Mouse (Mus musculus): ENCODE measurements around the gene Srrm4. TPM values are rescaled to one million over a fixed set of nuclear protein-coding genes. Genes with fewer than 3 reads are reported as not detected.

The Srrm4 gene
- polyA plus RNA-seq, 1 experiment from 2014 or later: 0.03 TPM

DNA sequence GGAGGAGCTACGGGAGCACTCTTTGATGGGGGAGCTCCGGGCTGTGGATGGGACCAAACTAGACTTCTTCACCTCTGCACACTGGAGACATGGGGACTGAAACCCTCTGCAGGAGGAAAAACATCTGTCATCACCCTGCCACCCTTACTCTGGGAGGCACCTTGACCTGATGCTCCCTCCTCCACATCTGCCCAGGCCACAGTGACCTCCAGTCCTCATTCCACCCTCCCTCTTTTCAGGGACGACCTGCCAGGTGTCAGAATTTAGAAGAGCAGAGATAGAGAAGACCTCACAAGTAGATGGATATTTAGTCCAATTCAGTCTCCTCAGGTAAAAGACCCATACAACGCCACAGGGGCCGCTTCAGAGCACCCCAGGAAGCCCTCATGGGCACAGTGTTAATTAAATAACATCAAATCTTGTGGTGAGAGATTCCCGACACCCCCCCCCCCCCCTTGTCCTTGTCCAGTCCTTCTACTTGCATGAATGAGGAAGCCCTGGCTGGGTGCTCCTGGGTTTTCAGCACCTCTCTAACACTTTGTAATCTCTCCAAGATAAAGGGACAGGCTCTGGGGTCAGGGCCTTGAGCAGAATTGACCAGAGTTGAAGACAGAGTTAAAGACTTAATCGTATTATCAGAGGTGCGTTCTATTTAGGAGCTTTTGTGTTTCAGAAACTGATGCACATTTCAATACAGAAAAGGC lies 141.9 kb downstream of the Srrm4 start:
- no peak for ATAC-seq (ENCODE audit: low read depth)
- peaks cover 18% of the 10 kb centered on the region for H3K27me3 ChIP-seq
- no peak overlapping the region for H3K9ac ChIP-seq
- no peaks in the 10 kb centered on the region; the same call in 1 of the 2 replicates for H3K4me1 ChIP-seq (replicated peaks)
- WGBS (ENCODE audit: insufficient replicate concordance): 32% methylated on average over 8 of the region's 8 CpGs
- H3K4me2 ChIP-seq: no peak overlapping the region
- DNase-seq: no peak
- no peaks in the 10 kb centered on the region for H3K36me3 ChIP-seq
- no peaks in the 10 kb centered on the region for H3K9me3 ChIP-seq (replicated peaks)
- no peak overlapping the region for H3K27ac ChIP-seq
- no peak overlapping the region for H3K4me3 ChIP-seq (replicated peaks)

DNA sequence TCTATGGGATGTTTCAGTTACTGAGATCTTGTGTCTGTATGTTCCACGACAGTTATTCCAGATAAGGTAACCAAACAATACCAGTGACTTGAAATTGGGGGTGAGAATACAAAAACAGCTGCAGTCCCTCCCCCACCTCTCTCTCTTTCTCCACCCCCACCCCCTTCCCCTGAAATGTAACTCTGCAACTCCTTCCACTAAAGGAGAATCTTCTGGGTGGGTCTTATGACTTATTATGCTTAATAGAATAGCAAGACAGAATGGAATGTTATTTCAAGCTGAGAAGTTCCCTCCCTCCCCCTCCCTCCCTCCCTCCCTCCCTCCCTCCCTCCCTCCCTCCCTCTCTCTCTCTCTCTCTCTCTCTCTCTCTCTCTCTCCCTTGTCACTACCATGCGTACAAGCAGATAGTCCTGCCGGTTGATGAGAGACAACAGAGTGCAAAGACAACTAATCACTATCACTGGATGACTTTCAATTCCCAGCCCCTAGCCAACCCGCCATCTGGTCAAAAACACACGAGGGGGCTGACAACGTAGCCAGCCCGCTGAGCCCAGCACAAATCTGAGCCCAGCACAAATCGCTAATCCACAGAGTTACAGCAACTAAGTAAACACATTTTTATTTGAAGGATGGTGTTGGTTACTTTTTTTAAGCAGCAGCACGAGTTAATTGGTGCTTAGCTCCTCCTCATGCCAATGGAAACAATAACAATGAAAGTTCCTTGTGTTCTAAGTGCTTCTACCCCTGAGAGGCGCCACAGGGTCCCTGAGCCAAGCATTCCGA lies 143.0 kb downstream of the Srrm4 start:
- Histone ChIP-seq H3K9me3 (replicated peaks) (no peaks in the 10 kb centered on the region), H3K4me3 (replicated peaks) (no peak overlapping the region), H3K9ac (no peak overlapping the region), H3K4me1 (replicated peaks) (no peaks in the 10 kb centered on the region; the same call in 1 of the 2 replicates), H3K36me3 (no peaks in the 10 kb centered on the region), H3K27me3 (peaks cover 21% of the 10 kb centered on the region), H3K27ac (no peak overlapping the region), H3K4me2 (peak overlapping the region; percentile 26; the same call in 1 of the 2 replicates)
- no peak for DNase-seq
- ATAC-seq (ENCODE audit: low read depth): no peak
- WGBS (ENCODE audit: insufficient replicate concordance): 5% methylated on average over 10 of the region's 11 CpGs

DNA sequence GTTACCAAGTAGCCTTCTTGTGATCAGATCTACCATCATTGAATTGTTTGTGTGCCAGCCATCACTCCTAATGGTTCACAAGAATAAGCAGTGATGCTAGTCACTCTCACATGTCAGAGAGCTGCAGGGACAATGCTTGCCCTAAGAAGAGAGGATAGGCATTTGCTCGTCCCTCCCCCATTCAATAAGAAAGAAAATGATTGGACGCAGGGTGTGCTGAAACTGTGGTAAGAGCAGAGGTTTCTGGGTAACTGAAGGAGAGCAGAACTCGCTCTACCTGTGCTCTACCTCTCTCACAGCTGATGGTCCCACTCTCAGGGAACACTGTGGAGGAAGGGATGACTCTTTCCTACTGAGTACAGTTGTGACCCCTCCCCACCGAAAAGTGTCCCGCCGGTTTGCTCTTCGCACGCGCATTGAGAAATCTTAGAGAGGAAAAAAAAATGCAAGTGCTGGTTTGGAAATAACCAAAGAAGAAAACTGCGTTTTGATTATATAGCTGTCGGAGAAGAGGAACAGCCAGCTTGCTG lies 143.7 kb downstream of the Srrm4 start:
- Histone ChIP-seq H3K27ac (no peak overlapping the region), H3K9me3 (replicated peaks) (no peaks in the 10 kb centered on the region), H3K4me1 (replicated peaks) (no peaks in the 10 kb centered on the region; the same call in 1 of the 2 replicates), H3K27me3 (peaks cover 21% of the 10 kb centered on the region), H3K4me2 (peak overlapping the region; percentile 26; the same call in 1 of the 2 replicates), H3K4me3 (replicated peaks) (no peak overlapping the region), H3K9ac (no peak overlapping the region), H3K36me3 (no peaks in the 10 kb centered on the region)
- no peak for DNase-seq
- no peak for ATAC-seq (ENCODE audit: low read depth)
- 25% methylated on average over 11 of the region's 11 CpGs for WGBS (ENCODE audit: insufficient replicate concordance)

DNA sequence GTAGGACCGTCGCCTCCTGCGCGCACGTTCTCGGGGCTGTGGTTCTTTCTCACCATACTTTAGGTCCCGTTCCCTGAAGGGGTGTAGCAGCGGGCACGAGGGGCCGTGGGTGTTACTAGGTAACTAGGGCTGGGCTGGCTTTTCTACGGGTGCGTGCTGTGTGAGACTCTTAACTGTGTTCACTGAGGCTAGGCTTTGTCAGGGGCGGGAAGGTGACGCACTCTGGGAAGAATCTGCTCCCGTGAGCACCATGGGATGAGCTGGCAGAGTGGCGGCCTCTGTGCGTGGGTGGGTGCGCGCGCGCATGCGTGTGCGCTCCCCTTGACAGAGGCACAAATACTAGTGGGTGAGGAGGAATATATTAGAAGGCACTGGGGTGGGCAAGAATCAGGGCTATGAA lies 145.1 kb downstream of the Srrm4 start:
- no peak overlapping the region for H3K4me3 ChIP-seq (replicated peaks)
- no peak overlapping the region for H3K9ac ChIP-seq
- DNase-seq (no peak), ATAC-seq (ENCODE audit: low read depth) (no peak)
- no peaks in the 10 kb centered on the region for H3K9me3 ChIP-seq (replicated peaks)
- H3K4me1 ChIP-seq (replicated peaks): no peaks in the 10 kb centered on the region; the same call in 1 of the 2 replicates
- no peaks in the 10 kb centered on the region for H3K36me3 ChIP-seq
- peak overlapping the region; percentile 4 for H3K4me2 ChIP-seq
- H3K27me3 ChIP-seq: peaks cover 21% of the 10 kb centered on the region
- peak overlapping the region; percentile 67; the same call in 1 of the 2 replicates for H3K27ac ChIP-seq
- WGBS (ENCODE audit: insufficient replicate concordance): 39% methylated on average over 23 of the region's 23 CpGs

DNA sequence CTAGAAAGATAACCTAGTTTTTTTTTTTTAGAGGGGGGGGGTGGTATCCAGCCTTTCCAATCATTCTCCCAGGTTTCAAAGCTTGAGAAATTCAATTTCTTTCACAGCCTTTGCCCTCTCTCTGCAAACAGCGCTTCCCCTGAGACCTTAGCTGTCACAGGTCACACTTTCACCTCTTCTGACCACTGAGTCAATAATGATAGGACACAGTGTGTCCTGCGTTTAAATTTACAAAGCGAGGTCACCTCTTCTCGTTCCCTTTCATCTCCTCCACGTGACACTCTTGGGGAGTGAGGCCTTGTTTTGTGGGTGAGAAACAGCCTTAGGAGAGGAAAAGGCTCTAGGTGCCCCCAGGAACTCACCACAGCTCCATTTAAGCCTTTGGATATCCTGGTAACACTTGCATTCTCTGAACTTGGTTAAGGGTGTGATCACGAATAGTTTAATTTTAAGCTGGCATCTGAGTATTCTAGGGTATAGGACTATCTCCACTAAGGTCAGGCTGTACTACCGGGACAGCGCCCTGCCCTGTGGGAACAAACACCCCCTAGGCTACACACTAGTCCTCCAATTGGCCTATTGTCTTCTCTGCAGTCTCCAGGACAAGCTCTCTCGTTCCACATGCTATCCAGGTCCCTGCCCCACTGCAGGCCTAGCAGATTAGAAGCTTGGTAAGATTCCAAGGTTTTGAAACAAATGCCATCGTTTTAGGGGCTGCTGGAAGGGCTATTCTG lies 145.8 kb downstream of the Srrm4 start:
- H3K9me3 ChIP-seq (replicated peaks): no peaks in the 10 kb centered on the region
- DNase-seq: no peak
- H3K4me2 ChIP-seq: peak overlapping the region; percentile 4; the same call in 1 of the 2 replicates
- WGBS (ENCODE audit: insufficient replicate concordance): 43% methylated on average over 10 of the region's 10 CpGs
- H3K27ac ChIP-seq: peak overlapping the region; percentile 67
- no peaks in the 10 kb centered on the region; the same call in 1 of the 2 replicates for H3K4me1 ChIP-seq (replicated peaks)
- peak; percentile 70 for ATAC-seq (ENCODE audit: low read depth)
- H3K27me3 ChIP-seq: peaks cover 21% of the 10 kb centered on the region
- no peak overlapping the region for H3K9ac ChIP-seq
- H3K4me3 ChIP-seq (replicated peaks): no peak overlapping the region
- H3K36me3 ChIP-seq: no peaks in the 10 kb centered on the region

DNA sequence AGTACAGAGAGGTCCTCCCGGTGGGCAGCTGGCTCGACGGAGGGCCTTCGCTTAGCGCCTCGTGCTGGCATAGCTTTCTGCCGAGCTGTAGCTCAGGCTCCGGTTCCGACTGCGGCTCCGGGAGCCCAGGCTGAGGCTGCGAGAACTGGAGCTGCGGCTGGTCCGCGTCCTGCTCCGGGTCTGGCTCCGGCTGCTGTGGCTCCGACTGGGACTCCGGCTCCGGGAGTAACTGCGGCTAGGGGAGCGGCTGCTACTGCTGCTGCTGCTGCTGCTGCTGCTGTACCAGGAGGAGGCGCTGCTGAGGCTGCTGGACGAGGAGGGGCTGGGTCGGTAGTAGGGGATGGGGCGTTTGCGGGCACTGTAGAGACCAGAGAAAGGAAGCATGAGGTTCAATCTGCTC lies 147.1 kb downstream of the Srrm4 start:
- Histone ChIP-seq H3K4me3 (replicated peaks) (no peak overlapping the region), H3K27me3 (peaks cover 20% of the 10 kb centered on the region), H3K4me1 (replicated peaks) (no peaks in the 10 kb centered on the region; the same call in 1 of the 2 replicates), H3K27ac (no peak overlapping the region), H3K36me3 (no peaks in the 10 kb centered on the region), H3K9me3 (replicated peaks) (no peaks in the 10 kb centered on the region), H3K4me2 (no peak overlapping the region), H3K9ac (no peak overlapping the region)
- no peak for ATAC-seq (ENCODE audit: low read depth)
- DNase-seq: no peak
- 40% methylated on average over 27 of the region's 27 CpGs for WGBS (ENCODE audit: insufficient replicate concordance)

DNA sequence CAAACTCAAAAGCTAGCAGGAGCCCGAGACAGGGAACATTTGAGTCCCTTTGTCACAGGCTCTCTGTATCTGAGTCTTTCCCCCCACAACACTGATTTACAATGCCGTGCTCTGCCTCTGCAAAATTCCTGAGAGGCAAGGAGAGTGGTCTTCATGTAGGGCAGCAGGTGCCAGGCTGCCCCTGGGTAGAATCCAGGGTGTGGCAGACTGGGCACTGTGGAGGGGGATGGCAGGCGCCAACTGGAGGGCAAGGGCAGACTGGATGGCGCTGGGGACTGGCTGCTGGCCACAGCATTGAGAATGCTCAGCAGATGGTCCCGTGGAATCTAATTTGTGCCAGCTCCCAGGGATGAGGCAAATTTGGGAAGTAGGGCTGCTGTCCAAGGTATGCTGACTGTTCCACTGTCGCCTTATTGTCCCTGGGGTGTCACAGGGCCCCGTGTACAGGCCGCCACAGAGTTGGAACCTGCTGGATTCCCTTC lies 148.1 kb downstream of the Srrm4 start:
- DNase-seq (no peak), ATAC-seq (ENCODE audit: low read depth) (no peak)
- peaks cover 12% of the 10 kb centered on the region; the same call in 1 of the 2 replicates for H3K27me3 ChIP-seq
- WGBS (ENCODE audit: insufficient replicate concordance): 57% methylated on average over 8 of the region's 8 CpGs
- no peak overlapping the region for H3K4me2 ChIP-seq
- H3K9me3 ChIP-seq (replicated peaks): no peaks in the 10 kb centered on the region
- no peak overlapping the region for H3K27ac ChIP-seq
- H3K9ac ChIP-seq: no peak overlapping the region
- H3K36me3 ChIP-seq: no peaks in the 10 kb centered on the region
- H3K4me1 ChIP-seq (replicated peaks): no peaks in the 10 kb centered on the region; the same call in 1 of the 2 replicates
- no peak overlapping the region for H3K4me3 ChIP-seq (replicated peaks)

DNA sequence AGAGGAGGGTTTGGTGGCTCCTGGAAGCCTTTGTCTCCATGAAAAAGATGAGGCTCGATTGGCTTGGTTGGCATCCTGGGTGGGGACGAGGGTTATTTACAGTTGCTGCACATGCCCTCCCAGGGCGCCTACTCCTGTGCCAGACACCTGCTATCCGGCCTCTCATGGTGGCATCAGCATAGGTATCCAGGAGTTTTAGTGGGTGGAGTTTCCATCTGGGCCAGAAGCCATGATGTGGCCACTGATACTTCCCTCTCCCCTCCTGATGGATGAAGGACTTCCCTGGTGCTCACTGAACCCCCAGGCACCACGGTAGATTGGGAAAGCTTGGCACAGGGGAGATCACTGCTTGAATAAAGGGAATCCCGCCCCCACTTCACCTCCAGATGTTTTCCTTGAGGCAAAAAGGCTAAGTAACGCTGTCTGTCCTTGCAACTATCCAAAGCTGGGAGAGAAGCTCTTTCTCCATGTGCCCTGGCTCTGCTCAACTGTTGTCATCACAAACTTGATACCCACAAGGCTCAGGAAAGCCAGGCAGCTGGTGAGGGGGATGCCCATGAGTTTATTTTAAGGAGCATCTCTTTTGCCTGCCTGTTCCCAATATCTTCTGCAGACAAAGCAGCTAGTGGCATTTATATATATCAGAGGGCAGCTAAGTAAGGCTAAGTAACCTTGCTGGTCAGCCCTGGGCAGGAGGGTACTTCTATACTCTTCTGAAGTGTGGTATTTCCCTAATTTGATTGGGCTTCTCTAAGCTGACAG lies 148.7 kb downstream of the Srrm4 start:
- peaks cover 11% of the 10 kb centered on the region; the same call in 1 of the 2 replicates for H3K27me3 ChIP-seq
- no peak overlapping the region for H3K27ac ChIP-seq
- no peak for ATAC-seq (ENCODE audit: low read depth)
- H3K4me3 ChIP-seq (replicated peaks): no peak overlapping the region
- no peak overlapping the region for H3K4me2 ChIP-seq
- no peaks in the 10 kb centered on the region for H3K9me3 ChIP-seq (replicated peaks)
- no peaks in the 10 kb centered on the region for H3K36me3 ChIP-seq
- no peak for DNase-seq
- no peak overlapping the region for H3K9ac ChIP-seq
- H3K4me1 ChIP-seq (replicated peaks): no peaks in the 10 kb centered on the region; the same call in 1 of the 2 replicates
- WGBS (ENCODE audit: insufficient replicate concordance): 55% methylated on average over 7 of the region's 7 CpGs

DNA sequence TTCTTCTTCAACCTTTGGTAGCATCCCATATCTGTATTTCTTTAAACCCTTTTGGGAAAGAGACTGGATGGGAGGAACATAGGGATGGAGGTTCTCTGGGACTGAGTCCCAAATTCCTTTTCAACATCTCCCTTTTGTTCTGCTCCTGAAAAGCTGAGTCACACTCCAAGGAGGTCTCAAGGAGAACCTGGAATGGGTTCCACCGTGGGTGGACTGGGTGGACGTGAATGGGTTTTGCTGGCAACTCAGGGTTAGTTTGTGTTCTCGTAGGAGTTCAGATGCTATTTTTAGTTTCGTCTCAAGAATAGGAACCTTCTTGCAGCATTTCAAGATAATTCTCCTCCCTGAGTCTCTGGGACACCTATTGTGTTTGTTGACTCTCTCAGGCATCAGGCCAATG lies 151.4 kb downstream of the Srrm4 start:
- H3K4me1 ChIP-seq (replicated peaks): no peaks in the 10 kb centered on the region; the same call in 1 of the 2 replicates
- H3K27ac ChIP-seq: no peak overlapping the region
- H3K4me2 ChIP-seq: no peak overlapping the region
- no peaks in the 10 kb centered on the region for H3K36me3 ChIP-seq
- H3K9me3 ChIP-seq (replicated peaks): no peaks in the 10 kb centered on the region
- H3K27me3 ChIP-seq: peaks cover 3% of the 10 kb centered on the region; the same call in 1 of the 2 replicates
- WGBS (ENCODE audit: insufficient replicate concordance): 36% methylated on average over 4 of the region's 4 CpGs
- DNase-seq (no peak), ATAC-seq (ENCODE audit: low read depth) (no peak)
- no peak overlapping the region for H3K4me3 ChIP-seq (replicated peaks)
- no peak overlapping the region for H3K9ac ChIP-seq

DNA sequence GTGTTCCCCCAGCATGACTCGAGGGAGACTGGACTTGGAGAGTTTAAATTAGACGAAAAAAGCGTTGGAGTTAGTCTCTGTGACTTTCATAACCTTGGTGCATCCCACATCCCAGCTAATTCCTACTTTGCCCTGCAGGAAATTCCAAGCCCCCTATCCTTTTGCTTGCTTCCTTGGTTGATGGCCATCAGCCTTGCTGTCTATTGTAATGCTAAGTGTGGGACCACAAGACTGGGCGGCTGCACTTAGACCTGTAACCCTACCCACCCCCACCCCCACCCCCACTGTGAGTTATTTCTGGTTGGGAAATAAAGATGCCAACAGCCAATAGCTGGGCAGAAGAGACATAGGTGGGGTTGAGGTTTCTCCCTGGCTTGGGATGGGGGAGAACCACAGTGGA lies 153.3 kb downstream of the Srrm4 start:
- H3K9me3 ChIP-seq (replicated peaks): no peaks in the 10 kb centered on the region
- H3K4me1 ChIP-seq (replicated peaks): no peaks in the 10 kb centered on the region
- no peaks in the 10 kb centered on the region for H3K27me3 ChIP-seq
- no peak overlapping the region for H3K4me3 ChIP-seq (replicated peaks)
- ATAC-seq (ENCODE audit: low read depth): no peak
- no peak overlapping the region for H3K9ac ChIP-seq
- H3K36me3 ChIP-seq: no peaks in the 10 kb centered on the region
- H3K4me2 ChIP-seq: no peak overlapping the region
- H3K27ac ChIP-seq: no peak overlapping the region
- WGBS (ENCODE audit: insufficient replicate concordance): 38% methylated on average over 4 of the region's 4 CpGs
- no peak for DNase-seq

Measured in liver, embryonic 13.5 days (tissue).